Mouse (Mus musculus) embryo, embryonic 10 days (tissue): ENCODE results near the gene Gm20795.
"Not testable (repeated sequence)": the region's sequence is repeated elsewhere in the genome, so short reads cannot be mapped to it uniquely, and the experiment has no call there.

Experiments
- DNase-seq: peaks from one replicate; pipeline ENCODE4 v3.0.0-alpha.2; 2015; ENCODE audit warnings: low spot score

The Gm20795 gene

GRCm38 (mm10) chrY:40804614-40805013 lies at the start of gene Gm20795:
Gm20795 (plus strand) TSS chrY:40804914.
- DNase-seq, result not testable (repeated sequence)

DNA sequence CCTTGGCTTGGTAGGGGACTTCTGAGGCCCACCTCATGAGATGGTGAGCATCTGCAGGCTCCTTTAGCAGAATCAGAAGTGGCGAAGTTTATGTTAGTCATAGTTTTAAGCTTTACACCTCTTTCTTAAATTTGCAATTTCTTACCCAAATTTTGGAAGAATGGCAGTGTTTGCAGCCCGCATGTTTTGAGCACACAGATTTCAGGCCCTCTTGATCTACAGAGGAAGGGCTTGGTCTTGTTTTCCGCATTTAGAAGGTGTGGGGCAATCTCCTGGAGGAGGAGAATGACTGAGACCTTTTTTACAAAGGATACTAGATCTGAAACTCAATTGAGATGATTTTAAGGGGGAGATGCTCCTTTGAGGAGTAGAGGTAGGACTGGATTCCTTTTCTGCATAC lies 29.0 kb upstream of the Gm20795 start, which contains the start of gene Gm21797:
Gene Gm21797 (minus strand): TSS at position 101 of the 400 bp plus-strand sequence.
- not testable (repeated sequence) for DNase-seq
